Mouse (Mus musculus): ENCODE data around the gene Bend3.

DNA sequence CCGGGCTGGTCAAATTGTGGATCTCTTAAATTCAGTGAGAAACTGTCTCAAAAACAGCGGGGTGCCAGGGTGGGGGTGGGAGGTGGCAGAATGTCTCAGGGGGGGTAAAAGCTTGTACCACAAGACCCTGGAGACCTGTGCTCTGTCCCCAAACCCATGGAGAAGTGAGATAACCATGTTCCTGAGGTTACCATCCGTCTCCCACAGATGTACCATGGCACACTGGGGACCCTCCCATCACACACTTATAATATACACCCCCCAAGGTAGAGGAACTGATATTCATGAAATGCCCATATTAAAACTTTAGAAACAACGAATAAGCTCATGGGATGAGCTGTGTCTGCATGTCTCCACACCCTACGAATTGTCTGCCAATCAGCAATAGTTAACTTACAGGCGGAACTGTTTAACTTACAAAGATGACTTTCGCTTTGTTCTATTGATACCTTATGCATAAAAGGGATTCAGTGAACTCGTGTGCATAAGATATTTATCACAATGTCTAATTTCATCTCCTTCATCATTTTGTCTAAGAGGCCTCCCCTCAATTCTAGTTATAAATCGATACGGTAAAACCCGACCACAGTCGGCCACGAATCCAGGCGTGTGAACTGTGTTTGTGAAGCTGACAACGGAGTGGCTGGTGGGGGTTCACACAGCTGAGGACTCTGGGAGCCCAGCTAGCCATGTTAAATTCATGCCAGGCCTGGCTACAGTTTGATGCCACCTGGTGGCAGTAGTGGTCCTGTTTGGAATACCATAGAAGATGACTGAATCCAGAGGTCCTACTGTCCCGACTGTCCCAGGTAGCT, 26.6 kb upstream of the Bend3 start:
- peak; percentile 81 for TF ChIP-seq CTCF (IDR thresholded peaks at IDR 0.05)
- TF ChIP-seq EP300 (IDR thresholded peaks at IDR 0.05): no peak

Data from lung, postnatal 0 days (tissue).